Mouse (Mus musculus) brain, embryonic 14.5 days (tissue): ENCODE measurements around the gene S1pr4.

ENCODE experiments used
- CTCF ChIP-seq: fragments of 200-500 bp; IDR thresholded peaks from 2 replicates; pipeline ENCODE4 v1.5.1; 2012; ENCODE audit warnings: inconsistent platforms, mild to moderate bottlenecking, moderate library complexity, borderline replicate concordance; ENCODE audit not compliant: insufficient read depth, insufficient read length; ENCODE audit errors: extremely low read depth
- POLR2A ChIP-seq: fragments of 200-500 bp; IDR thresholded peaks from 2 replicates; pipeline ENCODE4 v1.6.1; 2012; ENCODE audit warnings: mild to moderate bottlenecking, inconsistent platforms, borderline replicate concordance; ENCODE audit not compliant: poor library complexity, insufficient read depth, insufficient read length, severe bottlenecking; ENCODE audit errors: extremely low read depth

GRCm38 (mm10) chr10:81507691-81508489, 8.0 kb upstream of the S1pr4 start:
- TF ChIP-seq POLR2A, result no peak
- no peak for TF ChIP-seq CTCF
